Mouse (Mus musculus): ENCODE results near the gene Prkag2. TPM values are rescaled to one million over a fixed set of nuclear protein-coding genes. Genes with fewer than 3 reads are reported as not detected.

Gene Prkag2
- polyA plus RNA-seq, 3 experiments from 2014 or later, result 18.9 to 27.2 (median 22.3) TPM

DNA sequence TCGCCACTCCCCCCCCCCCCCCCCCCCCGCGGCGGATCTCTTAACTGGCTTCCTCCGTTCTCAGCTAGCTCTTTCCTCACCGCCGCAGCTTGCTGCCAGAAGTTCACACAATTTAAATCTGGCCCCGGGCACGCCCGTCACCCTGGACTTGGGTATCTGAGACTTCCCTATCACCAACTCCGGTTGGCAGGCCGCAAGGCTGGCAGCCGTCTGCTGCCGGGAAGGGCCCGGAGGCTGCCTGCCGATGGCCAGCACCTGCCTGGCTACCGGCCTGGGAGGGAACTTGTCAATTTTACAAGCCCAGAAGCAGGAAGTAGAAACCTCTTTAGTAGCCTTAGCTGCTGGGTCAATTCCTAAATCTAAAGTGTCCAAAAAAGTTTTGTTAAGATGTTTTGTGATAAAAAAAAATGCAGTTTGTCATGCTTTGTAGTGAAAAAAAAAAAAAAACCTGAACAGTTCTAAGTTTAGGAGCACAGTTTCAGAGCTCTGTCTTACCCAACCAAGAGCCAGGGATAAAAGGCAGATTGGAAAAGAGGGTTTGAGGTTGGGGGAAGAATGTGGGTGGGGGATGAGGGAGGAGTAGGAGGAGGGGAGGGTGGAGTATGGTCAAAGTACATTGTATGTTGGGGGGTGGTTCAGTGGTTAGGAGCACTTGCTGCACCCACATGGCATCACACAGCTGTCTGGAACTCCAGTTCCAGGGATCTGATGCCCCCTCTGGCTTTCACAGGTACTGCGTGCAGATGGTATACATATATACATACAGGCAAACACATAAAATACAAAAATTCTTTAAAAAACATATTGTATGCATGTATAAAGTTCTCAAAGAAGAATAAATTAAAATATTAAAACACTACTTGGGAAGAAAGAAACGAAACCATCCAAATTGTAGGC lies 191.4 kb downstream of the Prkag2 start:
- peak; percentile 27 for ATAC-seq

DNA sequence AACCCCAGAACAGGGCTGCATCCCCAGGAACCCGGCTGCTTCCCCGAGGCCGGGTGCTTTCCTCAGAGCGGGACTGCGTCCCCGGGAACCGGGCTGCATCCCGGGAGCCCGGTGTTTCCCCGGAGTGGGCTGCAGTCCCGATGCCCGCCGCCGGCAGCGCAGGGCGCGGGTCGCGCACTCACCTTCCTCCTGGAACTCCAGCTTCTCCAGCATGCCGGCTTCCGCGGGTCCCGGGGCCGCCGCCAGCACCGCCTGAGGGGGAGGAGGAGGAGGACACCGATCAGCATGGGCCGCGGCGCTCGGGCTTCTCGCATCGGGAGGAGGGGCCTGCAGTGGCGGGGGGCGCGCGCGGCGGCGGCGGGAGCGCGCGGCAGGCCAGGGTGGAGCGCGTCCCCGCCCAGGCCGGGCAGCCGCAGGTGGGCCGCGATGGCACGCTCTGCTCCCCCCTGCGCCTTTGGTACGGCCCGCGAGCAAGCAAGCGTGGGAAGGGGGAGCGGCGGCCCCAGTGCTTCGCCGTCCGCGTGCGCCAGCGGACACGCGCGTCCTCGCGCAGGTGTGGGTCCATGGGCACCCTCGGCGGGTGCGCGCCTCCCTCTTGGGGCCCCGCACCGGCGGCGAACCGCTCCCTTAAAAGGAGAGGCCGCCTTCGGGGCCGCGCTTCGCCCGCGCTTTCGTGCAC lies 192.2 kb downstream of the Prkag2 start:
- peak; percentile 79 for ATAC-seq

DNA sequence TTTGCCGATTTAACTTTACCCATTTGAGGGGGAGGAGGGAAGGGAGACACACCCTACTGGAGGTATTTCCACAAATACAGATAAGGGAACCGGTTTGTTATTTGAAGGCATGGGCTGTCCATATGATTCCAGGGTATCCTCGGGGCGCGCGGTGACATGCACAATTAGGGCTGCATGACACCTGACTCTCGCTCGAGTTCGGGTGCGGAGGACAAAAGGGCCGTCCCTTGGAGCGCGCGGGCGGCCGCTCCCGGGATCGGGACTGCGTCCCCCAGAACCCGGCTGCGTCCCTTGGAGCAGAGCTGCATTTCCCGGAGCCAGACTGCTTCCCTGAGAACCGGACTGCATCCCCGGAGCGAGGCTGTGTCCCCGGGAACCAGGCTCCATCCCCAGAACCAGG lies 192.7 kb downstream of the Prkag2 start:
- no peak for ATAC-seq

DNA sequence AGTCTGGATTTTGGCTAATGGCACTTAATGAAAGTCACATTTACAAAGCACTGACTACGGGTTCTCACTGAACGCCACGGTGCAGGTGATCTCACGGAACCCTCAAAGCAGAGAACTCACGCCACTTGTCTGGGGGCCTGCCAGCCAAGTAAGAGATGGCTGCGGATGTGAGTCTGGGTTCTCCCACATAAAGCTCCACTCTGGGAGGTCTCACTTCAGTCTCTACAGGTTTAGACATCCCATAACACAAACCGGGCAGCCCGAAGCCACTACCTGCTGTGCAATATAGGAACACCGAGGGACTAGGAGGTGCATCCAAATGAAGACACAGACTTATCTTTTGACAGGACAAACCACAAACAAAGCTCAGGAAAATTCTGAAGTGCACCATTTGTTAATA lies 193.6 kb downstream of the Prkag2 start:
- no peak for ATAC-seq

DNA sequence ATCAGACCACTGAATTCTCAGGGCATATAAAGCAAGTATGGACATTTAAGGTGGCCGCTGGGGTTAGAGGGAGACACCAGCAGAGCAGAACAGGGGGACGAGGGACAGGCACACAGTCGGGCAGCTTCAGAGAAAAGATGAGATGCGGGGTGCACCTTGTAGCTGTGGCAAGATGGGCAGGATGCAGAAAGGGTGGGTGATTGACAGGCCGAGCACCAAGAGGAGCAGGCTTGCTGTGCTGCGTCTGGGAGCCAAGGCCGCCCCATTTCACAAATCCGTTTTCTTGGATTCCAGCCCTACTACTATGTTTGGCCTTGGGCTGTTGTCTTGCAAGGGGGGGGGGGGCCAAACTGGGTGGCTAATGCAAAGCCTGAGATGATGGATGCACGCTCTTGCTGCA lies 195.5 kb downstream of the Prkag2 start:
- ATAC-seq, result no peak

DNA sequence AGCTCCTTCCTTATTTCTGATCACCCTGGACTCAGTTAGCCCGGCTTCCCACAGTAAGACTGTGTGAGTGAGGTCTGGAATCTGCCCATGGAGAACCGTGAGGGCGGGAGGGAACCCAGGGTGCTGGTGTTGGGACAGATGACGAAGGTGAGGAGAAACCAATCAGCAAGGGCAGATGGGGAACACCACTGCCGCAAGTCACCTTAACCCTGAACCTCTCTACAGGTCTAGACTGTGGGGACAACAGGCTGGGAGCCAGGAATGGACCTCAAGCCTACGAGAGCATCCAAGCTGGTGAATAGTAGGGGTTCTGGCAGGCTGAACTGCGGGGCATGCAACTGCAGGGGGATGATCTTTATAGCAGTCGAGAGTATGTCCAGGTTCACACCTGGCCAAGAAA lies 196.0 kb downstream of the Prkag2 start:
- no peak for ATAC-seq

DNA sequence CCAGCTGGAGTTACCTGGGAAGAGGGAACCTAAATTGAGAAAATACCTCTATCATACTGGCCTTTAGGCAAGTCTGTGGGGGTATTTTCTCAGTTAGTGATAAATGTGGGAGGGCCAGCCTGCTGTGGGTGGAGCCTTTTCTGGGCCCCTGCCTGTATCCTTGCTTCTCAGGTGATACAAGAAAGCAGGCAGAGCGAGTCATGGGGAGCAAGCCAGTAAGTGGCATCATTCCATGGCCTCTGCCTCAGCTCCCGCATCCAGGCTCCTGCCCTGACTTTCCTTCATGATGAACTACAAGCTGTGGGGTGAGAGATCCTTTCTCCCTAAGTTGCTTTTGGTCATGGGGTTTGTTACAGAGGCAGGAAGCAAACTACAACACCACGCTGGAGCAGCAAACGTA lies 196.4 kb downstream of the Prkag2 start:
- ATAC-seq, result no peak

DNA sequence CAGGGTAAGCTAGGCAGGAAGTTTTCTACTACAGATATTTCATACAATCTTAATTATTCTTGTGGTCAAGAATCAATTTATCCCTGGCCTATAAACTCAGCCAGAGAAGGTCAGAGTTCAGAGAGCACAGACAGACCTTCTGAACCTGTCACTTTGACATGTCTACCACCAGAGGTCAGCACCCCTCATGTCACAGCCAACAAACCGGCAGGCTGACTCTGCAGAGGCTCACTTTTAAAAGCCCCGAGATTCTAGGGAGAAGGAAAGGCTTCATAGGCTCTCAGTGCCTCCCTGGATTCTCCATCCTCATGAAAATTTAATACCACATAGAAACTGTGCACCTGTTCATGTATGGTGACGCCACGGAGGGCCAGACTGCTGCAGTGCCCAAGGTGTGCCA lies 197.6 kb downstream of the Prkag2 start:
- ATAC-seq, result peak; percentile 81

DNA sequence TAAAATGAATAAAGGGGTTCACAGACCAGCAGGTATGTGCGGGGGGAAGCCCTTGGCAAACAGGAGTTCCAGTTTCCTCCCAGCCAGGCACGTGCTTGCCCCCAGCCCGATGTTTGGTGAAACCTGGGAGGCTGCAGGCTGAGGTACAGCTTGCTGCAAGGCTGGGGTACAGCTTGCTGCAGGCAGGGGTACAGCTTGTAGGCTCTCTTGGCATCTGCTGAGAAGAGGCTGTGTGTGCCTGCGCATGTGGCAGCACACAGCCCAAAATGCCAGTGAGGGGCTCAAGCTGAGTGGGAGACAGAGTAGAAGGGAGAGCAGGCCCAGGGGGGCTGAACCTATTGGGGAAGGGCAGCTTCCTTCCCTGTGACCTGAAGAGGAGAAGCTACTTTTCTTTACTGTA lies 204.8 kb downstream of the Prkag2 start:
- no peak for ATAC-seq

DNA sequence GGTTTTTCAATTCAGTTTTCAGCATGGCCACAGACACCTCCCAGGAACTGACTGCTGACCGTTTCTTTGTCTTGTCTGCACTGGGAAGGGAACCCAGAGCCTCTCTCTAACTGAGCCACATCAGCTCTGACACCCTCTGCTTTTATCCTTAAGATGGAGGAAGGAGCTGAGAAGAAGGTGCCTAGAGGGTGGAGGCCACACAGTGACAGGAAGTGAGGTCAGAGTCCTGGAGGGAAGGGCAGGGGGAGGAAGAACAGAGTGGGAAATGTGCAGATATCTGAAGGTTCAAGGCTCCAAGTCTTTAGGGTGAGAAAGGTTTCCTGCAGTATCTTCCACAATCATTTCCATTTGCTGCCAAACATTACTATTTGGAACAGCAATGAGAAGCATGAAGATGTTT lies 205.6 kb downstream of the Prkag2 start:
- ATAC-seq, result peak; percentile 84

DNA sequence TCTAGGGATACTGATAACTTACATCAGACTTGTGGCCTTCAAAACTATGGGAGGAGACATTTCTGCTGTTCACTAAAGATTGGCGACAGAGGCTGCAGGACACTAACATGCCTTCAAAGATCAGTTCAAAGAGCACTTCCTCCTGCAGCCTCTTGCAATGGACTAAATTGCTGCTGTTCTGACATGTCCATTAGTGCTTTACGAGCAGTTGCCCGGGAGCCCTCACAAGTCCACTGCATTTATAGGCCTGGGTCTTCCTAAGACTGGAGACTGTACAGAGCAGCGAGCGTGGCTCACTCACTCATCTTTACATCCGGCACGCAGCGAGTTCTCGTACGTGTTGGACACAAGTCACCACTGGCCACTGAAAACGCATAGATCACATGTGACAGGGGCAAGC lies 208.0 kb downstream of the Prkag2 start:
- ATAC-seq, result no peak

DNA sequence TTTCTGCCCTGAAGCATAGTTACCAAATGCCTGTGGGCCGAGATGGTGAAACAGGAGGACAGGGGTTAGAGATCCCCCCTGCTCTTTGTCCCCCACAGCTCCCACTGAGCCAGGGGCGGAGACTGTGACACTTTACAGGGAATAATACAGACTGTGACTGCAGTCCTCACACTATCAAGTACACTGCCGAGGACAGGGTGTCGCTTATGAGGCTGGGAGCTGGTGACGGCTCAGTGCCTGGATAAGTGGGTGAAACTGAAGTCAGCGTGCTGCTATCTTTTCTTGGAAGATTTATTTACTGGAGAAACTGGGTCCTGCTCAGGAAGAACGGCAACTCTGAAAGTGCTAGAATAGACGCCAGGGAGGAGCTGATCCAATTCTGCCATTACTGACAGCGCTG lies 210.6 kb downstream of the Prkag2 start:
- no peak for ATAC-seq

DNA sequence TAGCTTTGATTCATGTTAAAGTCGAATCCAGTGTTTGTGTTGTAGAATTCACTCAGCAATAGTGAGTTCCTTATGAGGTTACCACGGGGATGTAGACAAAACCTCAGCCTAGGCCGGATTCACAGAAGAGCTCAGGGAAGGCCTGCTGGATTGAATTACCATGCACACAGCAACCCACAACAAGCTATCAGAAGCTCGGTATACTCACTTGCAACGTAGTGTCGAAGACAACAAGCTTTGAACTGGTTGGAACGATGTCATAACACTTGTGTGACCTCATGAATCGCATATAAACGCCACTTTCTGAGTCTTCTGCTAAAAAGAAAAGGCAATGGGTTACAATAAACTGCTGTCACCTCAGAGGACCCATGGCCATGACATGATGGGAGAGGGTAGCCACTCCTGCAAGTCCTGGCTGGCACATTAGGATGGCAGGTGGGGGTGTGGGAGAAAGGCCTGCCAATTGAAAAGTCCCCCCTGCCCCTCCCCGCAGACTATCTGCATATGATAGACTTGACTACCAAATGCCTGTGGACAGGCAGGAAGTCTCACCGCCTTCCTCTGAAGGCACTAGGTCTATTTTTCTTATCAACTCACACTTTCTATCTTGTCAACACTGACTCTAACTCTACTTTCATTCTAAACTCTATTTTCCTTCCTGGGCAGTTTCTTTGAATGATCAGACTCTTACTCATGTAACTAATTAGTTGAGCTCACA lies 211.4 kb downstream of the Prkag2 start:
- peak; percentile 80 for ATAC-seq

DNA sequence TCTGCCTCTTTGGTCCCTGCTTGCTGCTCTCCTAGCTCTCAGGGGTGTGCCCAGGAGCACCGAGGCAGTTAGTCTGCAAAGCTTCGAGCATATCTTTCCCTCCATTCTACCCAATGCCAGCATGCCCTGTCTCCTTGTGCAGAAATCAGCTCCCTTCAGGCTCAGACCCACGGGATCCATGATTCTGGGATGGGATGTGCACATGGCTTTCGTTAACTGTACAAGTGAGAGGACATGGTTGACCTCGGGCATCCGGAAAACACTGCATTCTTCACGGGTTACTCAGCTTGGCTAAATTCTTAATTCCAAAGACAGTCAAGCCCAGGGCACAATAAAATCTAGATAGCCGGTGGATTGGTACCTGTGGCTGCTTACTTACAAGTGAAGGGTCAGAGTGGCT lies 213.2 kb downstream of the Prkag2 start:
- no peak for ATAC-seq

DNA sequence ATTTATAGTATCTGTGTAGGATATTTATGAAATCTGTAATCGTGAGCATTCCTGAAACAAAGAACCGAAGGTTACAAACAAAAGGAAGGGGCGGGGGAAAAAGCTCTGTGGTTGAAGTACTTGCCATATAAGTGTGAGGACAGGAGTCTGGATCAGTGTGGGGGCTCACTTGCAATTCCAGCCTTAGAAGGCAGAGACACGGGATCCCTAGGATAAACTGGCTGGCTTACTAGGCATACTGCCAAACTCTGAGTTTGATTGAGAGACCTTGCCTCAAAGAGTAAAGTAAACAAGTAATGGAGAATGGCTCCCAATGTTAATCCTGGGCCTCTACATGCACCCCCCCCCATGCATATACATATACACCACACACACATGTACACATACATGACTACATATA lies 221.7 kb downstream of the Prkag2 start:
- ATAC-seq, result no peak

DNA sequence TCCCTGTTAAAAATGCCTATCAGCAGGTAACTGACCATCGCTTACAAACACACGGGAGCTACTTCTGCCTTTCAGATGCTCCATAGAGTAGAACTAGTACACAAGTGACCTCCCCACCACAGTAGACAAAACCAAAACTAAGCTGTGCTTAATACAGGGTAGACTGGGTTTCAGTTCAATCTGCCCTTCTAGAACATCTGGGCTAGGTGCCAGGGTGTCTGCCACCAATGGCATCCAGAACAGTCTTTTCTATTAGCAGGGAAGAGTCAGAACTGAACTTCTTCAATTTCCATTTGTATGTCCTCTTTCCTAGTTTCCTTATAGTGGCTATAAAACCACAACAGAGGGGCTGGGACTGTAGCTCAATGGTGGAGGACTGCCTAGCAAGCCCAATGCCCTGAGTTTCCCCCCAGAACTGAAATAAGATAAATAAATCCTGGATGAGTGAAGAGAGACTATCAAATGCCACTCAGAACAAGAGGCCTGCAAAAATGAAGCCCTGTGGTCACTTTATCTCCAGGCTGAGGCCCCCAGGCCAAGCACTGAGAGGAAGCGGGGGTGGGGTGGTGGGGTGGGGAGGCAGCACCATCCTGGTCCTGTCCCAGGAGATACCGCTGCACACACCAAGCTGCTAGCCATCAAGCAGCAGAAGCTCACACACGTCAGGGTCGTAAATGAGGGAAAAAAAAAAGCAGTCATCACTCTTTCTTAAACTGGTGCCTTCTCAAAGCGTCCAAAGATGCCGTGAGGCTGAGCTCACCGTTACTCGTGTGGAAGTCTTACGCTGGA lies 222.4 kb downstream of the Prkag2 start:
- no peak for ATAC-seq

DNA sequence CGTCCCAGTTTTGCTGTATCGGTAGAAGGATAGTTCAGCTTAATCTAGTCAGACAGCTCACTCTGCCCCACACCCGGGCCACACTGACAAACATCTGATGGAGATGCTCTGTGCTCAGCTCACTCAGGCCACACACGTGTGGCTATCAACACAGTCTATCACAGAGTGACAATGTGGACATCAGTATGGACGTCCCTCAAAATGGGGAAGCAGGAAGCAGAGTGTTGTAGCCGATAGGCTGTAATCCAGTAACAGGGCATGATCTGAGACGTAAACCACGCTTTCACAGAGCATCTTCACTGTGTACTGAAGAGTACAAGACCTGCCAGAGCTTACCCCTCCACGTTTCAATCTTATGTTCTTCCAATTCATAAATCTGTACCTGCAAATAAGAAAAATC lies 223.8 kb downstream of the Prkag2 start:
- no peak for ATAC-seq

DNA sequence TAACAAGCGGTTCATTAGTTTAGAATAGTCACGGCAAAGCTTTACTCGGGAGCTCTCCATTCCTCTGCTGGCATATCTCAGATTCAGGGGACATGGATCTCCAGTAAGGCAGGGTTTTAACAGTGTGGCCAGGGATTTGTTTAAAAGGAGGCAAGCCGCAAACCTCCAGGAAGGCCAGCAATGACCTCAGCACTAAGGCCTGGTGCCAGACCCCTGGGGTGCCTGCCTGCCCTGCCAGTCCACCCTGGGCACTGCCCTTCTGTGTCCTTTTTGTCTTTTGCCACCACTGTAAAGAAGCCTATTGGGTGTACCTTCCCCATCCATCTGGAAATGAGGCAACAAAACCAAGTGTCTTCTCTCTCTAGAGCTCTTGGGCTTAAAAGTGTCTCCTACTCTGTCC lies 226.3 kb downstream of the Prkag2 start:
- ATAC-seq, result no peak

DNA sequence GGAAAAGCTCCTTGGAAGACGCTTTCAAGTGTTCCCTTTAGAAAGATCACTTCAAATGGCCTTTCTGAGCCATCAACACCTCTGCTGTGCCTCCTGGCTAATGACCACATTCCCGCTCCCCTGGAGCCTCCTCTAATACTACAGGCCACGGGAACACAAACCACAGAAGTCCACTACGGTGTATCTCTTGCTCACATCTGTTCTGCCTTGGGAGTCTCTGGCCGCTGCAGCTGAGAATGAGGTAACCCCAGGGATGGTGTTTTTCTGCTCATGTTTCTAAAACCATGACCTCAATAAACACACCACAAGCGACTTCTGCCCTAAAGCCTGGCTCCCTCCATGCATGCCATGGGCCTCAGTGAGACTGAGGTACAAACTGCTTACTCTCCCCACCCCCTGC lies 227.2 kb downstream of the Prkag2 start:
- no peak for ATAC-seq

DNA sequence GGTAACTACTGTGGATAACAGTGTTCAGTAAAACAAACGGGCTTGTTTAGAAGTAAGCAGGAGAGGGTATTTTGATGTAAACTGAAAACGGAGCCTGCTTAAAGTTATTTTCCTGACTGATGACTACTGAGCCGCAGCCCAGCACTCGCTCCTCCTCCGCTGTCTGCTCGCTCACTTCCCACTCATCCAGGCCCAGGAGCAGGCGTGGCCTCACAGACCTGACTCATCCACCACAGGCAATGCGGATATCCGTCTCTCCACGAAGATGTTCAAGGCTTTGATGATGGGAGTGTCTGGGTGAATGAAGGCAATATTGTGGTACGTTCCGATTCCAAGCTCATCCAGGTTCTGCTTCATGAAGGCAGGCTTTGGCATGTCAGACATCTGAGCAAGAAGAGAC lies 229.2 kb downstream of the Prkag2 start:
- no peak for ATAC-seq

DNA sequence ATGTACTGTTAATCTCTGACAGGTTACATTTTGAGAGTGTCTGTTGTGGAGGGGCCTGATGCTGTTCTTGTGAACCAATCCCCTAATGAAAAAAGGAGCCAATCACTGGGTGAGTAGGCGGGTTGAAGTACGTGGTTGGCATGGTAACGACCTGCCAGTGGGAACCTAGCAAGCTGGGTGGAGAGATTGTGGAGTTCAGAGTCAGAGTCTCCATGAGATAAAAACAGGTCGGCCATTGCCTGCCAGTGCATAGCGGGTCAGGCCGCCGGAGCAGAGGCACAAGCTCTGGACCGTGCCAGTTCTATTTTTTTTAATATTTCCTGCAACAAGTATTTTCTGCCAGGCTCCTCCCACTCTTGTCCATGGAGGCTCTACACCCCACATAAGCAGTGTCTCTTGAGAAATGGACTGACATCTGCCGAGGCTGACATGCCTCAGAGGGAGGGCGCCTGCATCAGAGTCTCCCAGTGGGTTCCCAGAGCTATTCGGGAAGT lies 230.6 kb downstream of the Prkag2 start:
- ATAC-seq, result no peak

DNA sequence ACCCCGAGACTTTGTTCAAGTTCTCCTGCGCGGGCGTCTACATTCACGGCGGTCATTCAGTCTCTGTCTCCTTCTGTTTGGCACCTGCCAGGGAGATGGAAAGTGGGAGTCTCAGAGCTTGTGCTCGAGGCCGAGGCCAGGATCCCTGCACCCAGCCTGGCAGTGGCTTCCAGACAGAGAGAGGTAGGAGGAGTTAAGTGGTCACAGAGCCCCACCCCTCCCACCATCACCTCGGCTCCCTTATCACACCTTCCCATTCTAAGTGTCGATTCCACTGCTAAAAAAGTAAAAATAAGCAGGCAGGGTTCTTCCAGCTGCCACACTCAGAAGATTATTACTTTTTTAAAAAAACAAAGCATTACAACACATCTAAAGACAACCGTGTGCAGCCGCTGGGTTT lies 236.6 kb downstream of the Prkag2 start:
- no peak for ATAC-seq

Data from inflammation-experienced regulatory T-cells, adult 6 months (primary cell).